Mouse (Mus musculus) midbrain, embryonic 16.5 days (tissue): Measurements from ENCODE around the gene Nfatc3. TPM values are rescaled to one million over a fixed set of nuclear protein-coding genes. Genes with fewer than 3 reads are reported as not detected.
A peak's percentile ranks its signal among the peaks of the same experiment; 100 is the strongest.

Experiments used
- ATAC-seq: fragments of 200-750 bp; cut with Nextera tagmentation; 2 replicates; pipeline ENCODE4 v1.8.0; 2017; ENCODE audit warnings: moderate TSS enrichment
- H3K27ac ChIP-seq: fragments of 300-500 bp; sonication (generic); 2 replicates; pipeline ENCODE4 v1.5.1; 2014; ENCODE audit warnings: mild to moderate bottlenecking, low read length, mixed read lengths
- H3K27me3 ChIP-seq: fragments of 300-500 bp; sonication (generic); 2 replicates; pipeline ENCODE4 v1.6.1; 2014; ENCODE audit warnings: low read depth, low read length, mixed read lengths; ENCODE audit not compliant: control insufficient read depth, insufficient read depth
- H3K36me3 ChIP-seq: fragments of 300-500 bp; sonication (generic); 2 replicates; pipeline ENCODE4 v1.6.1; 2014; ENCODE audit warnings: mild to moderate bottlenecking, low read length, moderate library complexity, mixed read lengths; ENCODE audit not compliant: control insufficient read depth, insufficient read depth
- H3K4me1 ChIP-seq: fragments of 300-500 bp; sonication (generic); 2 replicates; pipeline ENCODE4 v1.6.1; 2014; ENCODE audit warnings: mild to moderate bottlenecking, low read length, mixed read lengths; ENCODE audit not compliant: control insufficient read depth, insufficient read depth
- H3K4me2 ChIP-seq: fragments of 300-500 bp; sonication (generic); 2 replicates; pipeline ENCODE4 v1.6.1; 2014; ENCODE audit warnings: mild to moderate bottlenecking, low read length, mixed read lengths
- H3K4me3 ChIP-seq: fragments of 300-500 bp; sonication (generic); 2 replicates; pipeline ENCODE4 v1.5.1; 2014; ENCODE audit warnings: low read depth, mild to moderate bottlenecking, low read length, moderate library complexity, mixed read lengths
- H3K9ac ChIP-seq: fragments of 300-500 bp; sonication (generic); 2 replicates; pipeline ENCODE4 v1.6.1; 2014; ENCODE audit warnings: low read depth, low read length, mixed read lengths
- H3K9me3 ChIP-seq: fragments of 300-500 bp; sonication (generic); replicated peaks from 2 replicates; pipeline ENCODE4 v1.6.1; 2014; ENCODE audit warnings: mild to moderate bottlenecking, low read length, mixed read lengths; ENCODE audit not compliant: control insufficient read depth, poor library complexity, severe bottlenecking
- WGBS: fragments of 180-500 bp; shearing (Covaris S2); extraction: QIAGEN DNeasy Blood & Tissue Kit; methylation state at CpG from one replicate; pipeline ENCODE4 v1.1.7; 2014; 5-methylcytosine and 5-hydroxymethylcytosine counted together
- polyA plus RNA-seq: library from polyadenylated mRNA; unstranded; fragments of >200 nt; fragmentation: Nextera tagmentation; extraction: Ambion mirVana; gene quantifications from 2 replicates; pipeline ENCODE4 v1.2.1, GENCODE M21; 2015

The Nfatc3 gene
- polyA plus RNA-seq, 1 experiment from 2014 or later: 2.1 TPM

- Histone ChIP-seq H3K27me3 (peaks cover 61% of the 10 kb centered on the region), H3K36me3 (0 out of 2 replicates have a peak, but pooled peaks cover 2% of the 10 kb centered on the region), H3K4me2 (no peak overlapping the region), H3K9me3 (no peaks in the 10 kb centered on the region), H3K4me1 (peaks cover 25% of the 10 kb centered on the region), H3K9ac (no peak overlapping the region), H3K27ac (no peak overlapping the region), H3K4me3 (no peak overlapping the region)
- ATAC-seq: no peak
- WGBS: 28% methylated on average over 14 of the region's 14 CpGs
These were observed 76.3 kb downstream of the Nfatc3 start for GRCm38 (mm10) chr8:106134751-106135571.

DNA sequence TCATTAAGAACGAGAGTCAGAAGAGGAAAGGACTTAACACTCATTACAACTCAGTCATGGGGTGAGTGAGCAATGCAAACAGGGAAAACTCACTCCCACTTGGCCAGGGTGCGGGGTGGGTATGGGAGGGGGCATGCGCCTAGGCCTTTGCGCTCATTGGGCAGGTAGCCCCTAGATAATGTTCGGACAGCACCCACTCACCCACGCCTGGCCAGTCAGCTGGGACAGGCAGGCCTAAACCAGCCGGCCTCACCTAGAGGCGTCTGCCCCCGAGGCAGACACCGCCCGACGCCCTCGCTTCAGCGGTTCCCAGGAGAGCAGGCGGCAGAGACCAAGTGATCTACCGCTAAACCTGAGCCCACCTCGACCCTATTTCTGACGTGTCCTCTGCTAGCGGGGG lies 77.0 kb downstream of the Nfatc3 start:
- ATAC-seq: no peak
- Histone ChIP-seq H3K27ac (no peak overlapping the region), H3K27me3 (peaks cover 61% of the 10 kb centered on the region), H3K9ac (no peak overlapping the region), H3K4me1 (peaks cover 25% of the 10 kb centered on the region), H3K4me3 (peak overlapping the region; percentile 47; the same call in 1 of the 2 replicates), H3K9me3 (no peaks in the 10 kb centered on the region), H3K4me2 (peak overlapping the region; percentile 85), H3K36me3 (no peaks in the 10 kb centered on the region)
- WGBS: 3% methylated on average over 19 of the region's 19 CpGs

GRCm38 (mm10) chr8:106136156-106137130 lies 77.8 kb downstream of the Nfatc3 start, which contains the start of gene Esrp2:
Gene Esrp2, minus strand, starts transcription at chr8:106136974.
- Histone ChIP-seq H3K9me3 (no peaks in the 10 kb centered on the region), H3K4me2 (peak within 1 kb of the TSS; percentile 85), H3K4me1 (peaks cover 25% of the 10 kb centered on the region), H3K36me3 (no peaks in the 10 kb centered on the region), H3K27ac (no peak within 1 kb of the TSS), H3K9ac (peak within 1 kb of the TSS; percentile 59), H3K27me3 (peaks cover 61% of the 10 kb centered on the region), H3K4me3 (peak within 1 kb of the TSS; percentile 47)
- ATAC-seq: no peak
- 1% methylated on average over 81 of the region's 86 CpGs for WGBS

- no peaks in the 10 kb centered on the region for H3K9me3 ChIP-seq
- peak overlapping the region; percentile 51 for H3K9ac ChIP-seq
- H3K4me3 ChIP-seq: peak overlapping the region; percentile 47
- WGBS: 4% methylated on average over 22 of the region's 22 CpGs
- H3K36me3 ChIP-seq: no peaks in the 10 kb centered on the region
- H3K4me1 ChIP-seq: peaks cover 25% of the 10 kb centered on the region
- no peak for ATAC-seq
- H3K27me3 ChIP-seq: peaks cover 61% of the 10 kb centered on the region
- peak overlapping the region; percentile 85 for H3K4me2 ChIP-seq
- H3K27ac ChIP-seq: no peak overlapping the region
These were observed 78.7 kb downstream of the Nfatc3 start for GRCm38 (mm10) chr8:106137218-106137905.

GRCm38 (mm10) chr8:106137906-106138477 lies 79.4 kb downstream of the Nfatc3 start:
- Histone ChIP-seq H3K9me3 (no peaks in the 10 kb centered on the region), H3K4me1 (peaks cover 25% of the 10 kb centered on the region), H3K27ac (no peak overlapping the region), H3K9ac (peak overlapping the region; percentile 51), H3K36me3 (no peaks in the 10 kb centered on the region), H3K4me3 (peak overlapping the region; percentile 47), H3K27me3 (peaks cover 59% of the 10 kb centered on the region), H3K4me2 (peak overlapping the region; percentile 85)
- no peak; the same call in 1 of the 2 replicates for ATAC-seq
- WGBS: 1% methylated on average over 24 of the region's 24 CpGs

DNA sequence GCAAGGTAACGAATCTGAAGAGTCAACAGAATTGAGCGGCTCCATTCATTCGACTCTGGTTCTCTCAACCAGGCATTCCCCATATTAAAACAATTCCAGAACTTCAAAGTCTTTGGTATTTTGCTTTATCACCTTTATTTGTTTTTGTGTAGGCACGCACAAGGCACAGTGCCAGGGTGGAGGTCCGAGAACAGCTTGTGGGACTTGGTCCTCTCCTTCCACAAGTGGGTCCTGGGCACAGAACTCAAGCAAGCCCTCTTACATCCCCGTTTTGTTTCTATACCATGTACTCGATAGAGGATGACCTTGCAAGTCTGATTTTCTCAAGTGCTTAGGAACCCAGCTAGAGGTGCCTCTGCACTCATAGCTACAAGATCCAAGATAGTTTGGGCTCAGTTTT lies 80.0 kb downstream of the Nfatc3 start:
- peaks cover 53% of the 10 kb centered on the region for H3K27me3 ChIP-seq

GRCm38 (mm10) chr8:106140191-106140590 lies 81.6 kb downstream of the Nfatc3 start:
- no peak overlapping the region for H3K9ac ChIP-seq
- H3K4me3 ChIP-seq: no peak overlapping the region
- H3K27ac ChIP-seq: no peak overlapping the region
- H3K27me3 ChIP-seq: peaks cover 37% of the 10 kb centered on the region
- H3K36me3 ChIP-seq: no peaks in the 10 kb centered on the region
- ATAC-seq: no peak
- H3K4me2 ChIP-seq: no peak overlapping the region
- no peaks in the 10 kb centered on the region for H3K9me3 ChIP-seq
- H3K4me1 ChIP-seq: peaks cover 25% of the 10 kb centered on the region
- WGBS: 63% methylated on average over 5 of the region's 5 CpGs

More for the DNA sequence above, 80.0 kb downstream of the Nfatc3 start:
- no peaks in the 10 kb centered on the region for H3K36me3 ChIP-seq
- ATAC-seq: no peak
- H3K4me3 ChIP-seq: peak overlapping the region; percentile 47
- peak overlapping the region; percentile 51 for H3K9ac ChIP-seq
- H3K4me2 ChIP-seq: peak overlapping the region; percentile 85
- H3K27ac ChIP-seq: no peak overlapping the region
- H3K9me3 ChIP-seq: no peaks in the 10 kb centered on the region
- 13% methylated on average over 7 of the region's 7 CpGs for WGBS
- peaks cover 25% of the 10 kb centered on the region for H3K4me1 ChIP-seq

DNA sequence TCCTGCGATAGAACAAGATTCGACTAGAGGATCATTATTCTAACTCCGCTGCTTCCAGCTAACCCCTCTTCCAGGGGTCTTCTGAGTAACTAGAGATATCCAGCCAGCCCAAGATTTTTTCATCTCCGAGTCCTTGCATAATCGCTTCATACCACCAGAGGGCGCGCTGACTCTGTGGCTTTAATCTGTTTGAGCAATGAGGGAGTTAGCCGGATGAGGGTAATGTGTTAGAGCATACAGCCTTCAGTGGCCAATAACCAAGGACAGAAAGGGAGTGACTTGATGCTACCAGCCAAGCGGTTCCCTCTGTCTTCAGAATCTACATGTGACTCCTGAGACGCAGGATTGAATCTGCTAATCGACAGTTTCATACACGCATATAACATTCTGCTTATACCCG lies 82.1 kb downstream of the Nfatc3 start:
- Histone ChIP-seq H3K36me3 (no peaks in the 10 kb centered on the region), H3K4me3 (no peak overlapping the region), H3K27me3 (peaks cover 31% of the 10 kb centered on the region), H3K9me3 (no peaks in the 10 kb centered on the region), H3K27ac (no peak overlapping the region), H3K4me1 (peaks cover 22% of the 10 kb centered on the region), H3K4me2 (0 out of 2 replicates have a peak overlapping the region, but pooled peaks have one; percentile 9), H3K9ac (no peak overlapping the region)
- ATAC-seq: peak; percentile 66; the same call in 1 of the 2 replicates
- WGBS: 14% methylated on average over 13 of the region's 13 CpGs
